Mouse (Mus musculus): Measurements from ENCODE around the gene Tut1. TPM values are rescaled to one million over a fixed set of nuclear protein-coding genes. Genes with fewer than 3 reads are reported as not detected.

The Tut1 gene
- total RNA-seq, 2 experiments from 2014 or later: 21.4 to 22.4 TPM

GRCm38 (mm10) chr19:8944062-8944461 is 9.6 kb upstream of the Tut1 start:
- Histone ChIP-seq H3K27ac (no peak overlapping the region), H3K4me3 (no peak overlapping the region)
- TF ChIP-seq CTCF (IDR thresholded peaks at IDR 0.05): no peak
- intact Hi-C loops (cut with DNase I): loop anchor here (5.0 kb wide), 1 partner anchor 102 kb away; no protein-coding TSS in a partner anchor
- no peak for DNase-seq (ENCODE audit: extremely low spot score in 1 of 2, low spot score in 2 of 2)

GRCm38 (mm10) chr19:8944750-8945149 is 8.9 kb upstream of the Tut1 start:
- intact Hi-C loops (cut with DNase I): loop anchor here (5.0 kb wide), 1 partner anchor 102 kb away; no protein-coding TSS in a partner anchor
- TF ChIP-seq CTCF (IDR thresholded peaks at IDR 0.05): no peak
- DNase-seq (ENCODE audit: extremely low spot score in 1 of 2, low spot score in 2 of 2): no peak
- no peak overlapping the region for H3K27ac ChIP-seq
- H3K4me3 ChIP-seq: no peak overlapping the region

GRCm38 (mm10) chr19:8945251-8945650 is 8.4 kb upstream of the Tut1 start:
- Histone ChIP-seq H3K4me3 (no peak overlapping the region), H3K27ac (no peak overlapping the region)
- TF ChIP-seq CTCF (IDR thresholded peaks at IDR 0.05): no peak

GRCm38 (mm10) chr19:8946929-8947328 is 6.7 kb upstream of the Tut1 start:
- Histone ChIP-seq H3K27ac (no peak overlapping the region), H3K4me3 (no peak overlapping the region)
- DNase-seq (ENCODE audit: extremely low spot score in 1 of 2, low spot score in 2 of 2): no peak
- TF ChIP-seq CTCF (IDR thresholded peaks at IDR 0.05): no peak
- intact Hi-C loops (cut with DNase I): no loop called here

More at GRCm38 (mm10) chr19:8945251-8945650, 8.4 kb upstream of the Tut1 start:
- intact Hi-C loops (cut with DNase I): no loop called here
- DNase-seq (ENCODE audit: extremely low spot score in 1 of 2, low spot score in 2 of 2): no peak

- H3K27ac ChIP-seq: no peak overlapping the region
- H3K4me3 ChIP-seq: no peak overlapping the region
- intact Hi-C loops (cut with DNase I): no loop called here
- no peak for TF ChIP-seq CTCF (IDR thresholded peaks at IDR 0.05)
- no peak for DNase-seq (ENCODE audit: extremely low spot score in 1 of 2, low spot score in 2 of 2)
Observed at GRCm38 (mm10) chr19:8950190-8950589, 3.5 kb upstream of the Tut1 start.

- Histone ChIP-seq H3K27ac (peak overlapping the region; percentile 64; the same call in 1 of the 2 replicates), H3K4me3 (no peak overlapping the region)
- no peak for DNase-seq (ENCODE audit: extremely low spot score in 1 of 2, low spot score in 2 of 2)
- intact Hi-C loops (cut with DNase I): loop anchor here (1.0 kb wide), 1 partner anchor 9 kb away; no protein-coding TSS in a partner anchor
- no peak for TF ChIP-seq CTCF (IDR thresholded peaks at IDR 0.05)
Observed at GRCm38 (mm10) chr19:8952241-8952640, 1.4 kb upstream of the Tut1 start.

- no peak for DNase-seq (ENCODE audit: extremely low spot score in 1 of 2, low spot score in 2 of 2)
- intact Hi-C loops (cut with DNase I): no loop called here
- Histone ChIP-seq H3K27ac (peak overlapping the region; percentile 76), H3K4me3 (peak overlapping the region; percentile 88)
- no peak for TF ChIP-seq CTCF (IDR thresholded peaks at IDR 0.05)
Observed at GRCm38 (mm10) chr19:8954171-8954570, 524 bp downstream of the Tut1 start.

GRCm38 (mm10) chr19:8962256-8962655 is 8.6 kb downstream of the Tut1 start:
- no peak for DNase-seq (ENCODE audit: extremely low spot score in 1 of 2, low spot score in 2 of 2)
- Histone ChIP-seq H3K4me3 (no peak overlapping the region), H3K27ac (peak overlapping the region; percentile 81)
- no peak for TF ChIP-seq CTCF (IDR thresholded peaks at IDR 0.05)
- intact Hi-C loops (cut with DNase I): loop anchor here (5.0 kb wide), 1 partner anchor 120 kb away; no protein-coding TSS in a partner anchor

GRCm38 (mm10) chr19:8965075-8965474 is 11.4 kb downstream of the Tut1 start:
- intact Hi-C loops (cut with DNase I): no loop called here
- DNase-seq (ENCODE audit: extremely low spot score in 1 of 2, low spot score in 2 of 2): no peak
- TF ChIP-seq CTCF (IDR thresholded peaks at IDR 0.05): no peak
- H3K27ac ChIP-seq: no peak overlapping the region
- no peak overlapping the region for H3K4me3 ChIP-seq

GRCm38 (mm10) chr19:8965771-8966170 is 12.1 kb downstream of the Tut1 start:
- Histone ChIP-seq H3K4me3 (peak overlapping the region; percentile 80), H3K27ac (peak overlapping the region; percentile 91)
- DNase-seq (ENCODE audit: extremely low spot score in 1 of 2, low spot score in 2 of 2): no peak
- TF ChIP-seq CTCF (IDR thresholded peaks at IDR 0.05): no peak
- intact Hi-C loops (cut with DNase I): loop anchor here (1.0 kb wide), 1 partner anchor 12 kb away; the partner anchor contains the start of gene Tut1

- intact Hi-C loops (cut with DNase I): loop anchor here (1.0 kb wide), 1 partner anchor 13 kb away; the partner anchor contains the start of gene Tut1
- DNase-seq (ENCODE audit: extremely low spot score in 1 of 2, low spot score in 2 of 2): no peak
- Histone ChIP-seq H3K4me3 (peak overlapping the region; percentile 80), H3K27ac (peak overlapping the region; percentile 91)
- no peak for TF ChIP-seq CTCF (IDR thresholded peaks at IDR 0.05)
Observed at GRCm38 (mm10) chr19:8966198-8966589, 12.5 kb downstream of the Tut1 start.

GRCm38 (mm10) chr19:8966590-8967372 is 13.1 kb downstream of the Tut1 start, which contains the start of gene Eef1g:
TSS of gene Eef1g (plus strand) at chr19:8967041.
- intact Hi-C loops (cut with DNase I): loop anchor here (1.0 kb wide), 1 partner anchor 13 kb away; the partner anchor contains the start of gene Tut1
- DNase-seq (ENCODE audit: extremely low spot score in 1 of 2, low spot score in 2 of 2): peak; percentile 98 to 100
- TF ChIP-seq CTCF (IDR thresholded peaks at IDR 0.05): no peak
- peak within 1 kb of the TSS; percentile 91 for H3K27ac ChIP-seq
- peak within 1 kb of the TSS; percentile 80 for H3K4me3 ChIP-seq

Data from left cerebral cortex, adult 2 months (tissue).